Mouse (Mus musculus): ENCODE data around the gene Snx25. TPM values are rescaled to one million over a fixed set of nuclear protein-coding genes. Genes with fewer than 3 reads are reported as not detected.
A peak's percentile ranks its signal among the peaks of the same experiment; 100 is the strongest.

Gene Snx25
- total RNA-seq (2021), result 10 to 100 TPM; 41.8 to 45.3 TPM
- long read RNA-seq, experiment 1, transcript Snx25-203 (19 exons, 3,445 nt), result major isoform, 32 of 45 reads
- long read RNA-seq, experiment 1, partial matches to known transcripts, result 1 of 45 reads
- long read RNA-seq, experiment 1, other reads (novel, unspliced or antisense), result 10 of 45 reads
- long read RNA-seq, experiment 2, transcript Snx25-203 (19 exons, 3,445 nt), result major isoform, 49 of 62 reads
- long read RNA-seq, experiment 2, partial matches to known transcripts, result 2 of 62 reads
- long read RNA-seq, experiment 2, other reads (novel, unspliced or antisense), result 11 of 62 reads

GRCm38 (mm10) chr8:46152064-46153031 is at the start of gene Snx25:
TSS of gene Snx25 (minus strand) at chr8:46152159.
- TF ChIP-seq CTCF (conservative IDR thresholded peaks at IDR 0.05), result no peak
- peak within 1 kb of the TSS; percentile 88 for H3K27ac ChIP-seq
- H3K4me3 ChIP-seq, result peak within 1 kb of the TSS; percentile 78
- peak; percentile 80 to 84 for DNase-seq (ENCODE audit: low spot score in 2 of 2)

- TF ChIP-seq CTCF (conservative IDR thresholded peaks at IDR 0.05), result no peak
- H3K4me3 ChIP-seq, result no peak overlapping the region
- no peak overlapping the region for H3K27ac ChIP-seq
- no peak for DNase-seq (ENCODE audit: low spot score in 2 of 2)
Measured at GRCm38 (mm10) chr8:46197673-46198072, 45.7 kb upstream of the Snx25 start.

- DNase-seq (ENCODE audit: low spot score in 2 of 2), result no peak
- H3K27ac ChIP-seq, result no peak overlapping the region
- H3K4me3 ChIP-seq, result no peak overlapping the region
- no peak for TF ChIP-seq CTCF (conservative IDR thresholded peaks at IDR 0.05)
Measured at GRCm38 (mm10) chr8:46196877-46197276, 44.9 kb upstream of the Snx25 start.

- Histone ChIP-seq H3K27ac (no peak overlapping the region), H3K4me3 (no peak overlapping the region)
- DNase-seq (ENCODE audit: low spot score in 2 of 2), result no peak
- TF ChIP-seq CTCF (conservative IDR thresholded peaks at IDR 0.05), result no peak
Measured at GRCm38 (mm10) chr8:46193100-46193499, 41.1 kb upstream of the Snx25 start.

GRCm38 (mm10) chr8:46185361-46185760 is 33.4 kb upstream of the Snx25 start:
- DNase-seq (ENCODE audit: low spot score in 2 of 2), result peak; percentile 64 to 68
- peak; percentile 84 for TF ChIP-seq CTCF (conservative IDR thresholded peaks at IDR 0.05)
- Histone ChIP-seq H3K4me3 (no peak overlapping the region), H3K27ac (no peak overlapping the region)

- H3K27ac ChIP-seq, result no peak overlapping the region
- no peak for DNase-seq (ENCODE audit: low spot score in 2 of 2)
- no peak overlapping the region for H3K4me3 ChIP-seq
- TF ChIP-seq CTCF (conservative IDR thresholded peaks at IDR 0.05), result no peak
Measured at GRCm38 (mm10) chr8:46180136-46180535, 28.2 kb upstream of the Snx25 start.

- Histone ChIP-seq H3K4me3 (no peak overlapping the region), H3K27ac (no peak overlapping the region)
- no peak for TF ChIP-seq CTCF (conservative IDR thresholded peaks at IDR 0.05)
- no peak for DNase-seq (ENCODE audit: low spot score in 2 of 2)
Measured at GRCm38 (mm10) chr8:46173651-46174050, 21.7 kb upstream of the Snx25 start.

- Histone ChIP-seq H3K27ac (peak overlapping the region; percentile 96), H3K4me3 (peak overlapping the region; percentile 79)
- DNase-seq (ENCODE audit: low spot score in 2 of 2), result no peak
- TF ChIP-seq CTCF (conservative IDR thresholded peaks at IDR 0.05), result no peak
Measured at GRCm38 (mm10) chr8:46163870-46164190, 11.9 kb upstream of the Snx25 start.

- H3K4me3 ChIP-seq, result peak overlapping the region; percentile 79
- peak; percentile 96 to 97 for DNase-seq (ENCODE audit: low spot score in 2 of 2)
- no peak; the same call in 1 of the 2 replicates for TF ChIP-seq CTCF (conservative IDR thresholded peaks at IDR 0.05)
- H3K27ac ChIP-seq, result peak overlapping the region; percentile 96
Measured at GRCm38 (mm10) chr8:46162953-46163869, 11.3 kb upstream of the Snx25 start.

GRCm38 (mm10) chr8:46153042-46153441 is 1.1 kb upstream of the Snx25 start:
- TF ChIP-seq CTCF (conservative IDR thresholded peaks at IDR 0.05), result no peak
- Histone ChIP-seq H3K4me3 (peak overlapping the region; percentile 78), H3K27ac (no peak overlapping the region; the same call in 1 of the 2 replicates)
- DNase-seq (ENCODE audit: low spot score in 2 of 2), result no peak

- H3K4me3 ChIP-seq, result peak within 1 kb of the TSS; percentile 78
- peak within 1 kb of the TSS; percentile 88 for H3K27ac ChIP-seq
- DNase-seq (ENCODE audit: low spot score in 2 of 2), result peak in 1 of 2 experiments; percentile 18
- TF ChIP-seq CTCF (conservative IDR thresholded peaks at IDR 0.05), result no peak
Measured at GRCm38 (mm10) chr8:46151202-46152062, 527 bp downstream of the Snx25 start, which contains the start of gene Cfap97. TSS of gene Cfap97 (plus strand) at chr8:46151771.
